Mouse (Mus musculus): ENCODE data around the gene Cntnap2. TPM values are rescaled to one million over a fixed set of nuclear protein-coding genes. Genes with fewer than 3 reads are reported as not detected.

Cntnap2 gene
- polyA plus RNA-seq, 1 experiment from 2014 or later = 5.7 TPM

DNA sequence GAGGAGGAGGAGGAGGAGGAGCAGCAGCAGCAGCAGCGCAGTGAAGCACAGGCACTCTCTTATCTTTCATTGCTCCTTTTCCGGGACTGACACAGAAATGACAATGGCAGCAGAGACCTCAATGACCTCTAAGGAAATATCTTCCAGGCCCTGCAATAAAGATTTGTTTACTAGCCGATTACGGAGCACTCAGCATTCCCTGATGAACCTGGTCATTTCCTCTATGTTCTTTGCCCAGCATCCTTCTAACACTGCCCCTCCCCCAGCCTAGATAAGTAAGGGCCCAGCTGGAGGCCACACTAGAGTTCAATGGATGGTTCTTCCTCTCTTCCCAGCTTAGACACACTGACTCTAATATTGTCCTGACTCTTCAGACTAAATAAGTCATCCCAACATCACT lies 2270.1 kb downstream of the Cntnap2 start:
- no peak overlapping the region for H3K4me3 ChIP-seq
- no peaks in the 10 kb centered on the region for H3K27me3 ChIP-seq
- H3K4me1 ChIP-seq = no peaks in the 10 kb centered on the region
- no peak for ATAC-seq (ENCODE audit: insufficient number of reproducible peaks, insufficient read depth, low FRiP score, low TSS enrichment)
- H3K27ac ChIP-seq = no peak overlapping the region
- no peaks in the 10 kb centered on the region for H3K36me3 ChIP-seq
- H3K9me3 ChIP-seq = no peaks in the 10 kb centered on the region
- 38% methylated on average over 4 of the region's 4 CpGs for WGBS
- H3K9ac ChIP-seq = no peak overlapping the region
- H3K4me2 ChIP-seq (replicated peaks) = no peak overlapping the region

DNA sequence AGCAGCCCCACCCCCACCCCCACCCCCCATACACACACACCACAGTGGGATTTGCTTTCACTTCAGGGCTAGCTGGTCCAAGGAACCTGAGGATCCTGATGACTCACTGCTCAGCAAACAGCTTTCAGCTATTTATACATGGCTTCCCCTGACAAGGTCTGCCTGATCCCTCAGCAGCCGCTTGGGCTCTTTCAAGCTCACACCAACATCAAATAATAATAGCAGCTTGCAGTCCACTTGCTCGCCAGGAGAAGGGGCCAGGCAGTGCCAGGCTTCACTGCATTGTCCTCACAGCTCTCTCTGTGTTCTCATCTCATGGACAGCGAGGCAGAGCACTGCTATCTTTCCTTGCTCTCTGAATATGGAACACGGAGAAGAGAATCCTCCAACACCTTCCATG lies 2273.9 kb downstream of the Cntnap2 start:
- Histone ChIP-seq H3K36me3 (no peaks in the 10 kb centered on the region), H3K9me3 (no peaks in the 10 kb centered on the region), H3K4me3 (no peak overlapping the region), H3K27ac (no peak overlapping the region), H3K9ac (no peak overlapping the region), H3K4me1 (no peaks in the 10 kb centered on the region), H3K4me2 (replicated peaks) (no peak overlapping the region), H3K27me3 (no peaks in the 10 kb centered on the region)
- ATAC-seq (ENCODE audit: insufficient number of reproducible peaks, insufficient read depth, low FRiP score, low TSS enrichment) = no peak
- WGBS = 67% methylated on average over 4 of the region's 4 CpGs

DNA sequence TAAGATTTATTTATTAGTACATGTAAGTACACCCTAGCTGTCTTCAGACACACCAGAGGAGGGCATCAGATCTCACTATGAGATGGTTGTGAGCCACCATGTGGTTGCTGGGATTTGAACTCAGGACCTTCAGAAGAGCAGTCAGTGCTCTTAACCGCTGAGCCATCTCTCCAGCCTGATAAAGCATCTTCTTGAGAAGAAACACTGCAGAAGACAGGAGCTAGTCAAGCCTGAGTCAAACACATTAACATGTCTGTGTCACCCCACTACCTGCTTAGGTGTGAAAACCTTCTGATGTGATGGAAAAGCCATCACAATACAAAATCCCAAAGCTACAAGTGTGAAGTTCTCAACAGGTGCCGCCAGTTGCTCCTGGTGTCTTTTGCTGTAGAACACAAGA lies 2275.2 kb downstream of the Cntnap2 start:
- Histone ChIP-seq H3K4me2 (replicated peaks) (no peak overlapping the region), H3K36me3 (no peaks in the 10 kb centered on the region), H3K4me1 (no peaks in the 10 kb centered on the region), H3K27ac (no peak overlapping the region), H3K9ac (no peak overlapping the region), H3K27me3 (no peaks in the 10 kb centered on the region), H3K9me3 (no peaks in the 10 kb centered on the region), H3K4me3 (no peak overlapping the region)
- WGBS = 87% methylated on average over 2 of the region's 2 CpGs
- no peak for ATAC-seq (ENCODE audit: insufficient number of reproducible peaks, insufficient read depth, low FRiP score, low TSS enrichment)

DNA sequence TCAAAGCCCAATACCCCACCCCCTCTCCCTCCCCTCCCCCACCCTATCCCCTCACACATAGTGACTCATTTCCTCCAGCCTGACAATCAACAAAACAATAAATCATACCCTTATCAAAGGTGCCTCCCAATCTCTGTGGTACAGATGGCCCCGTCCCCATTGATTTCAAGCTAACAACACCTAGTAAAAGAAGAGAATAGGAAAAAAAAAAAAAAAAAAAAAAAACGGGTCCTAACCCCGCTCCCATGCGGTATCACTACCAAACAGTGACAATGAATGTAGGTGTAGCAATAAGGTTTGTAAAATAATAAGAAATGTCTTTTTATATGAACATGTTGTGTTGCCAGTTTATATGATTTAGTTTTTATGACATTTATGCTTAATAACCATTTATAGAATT lies 2278.1 kb downstream of the Cntnap2 start:
- Histone ChIP-seq H3K4me3 (no peak overlapping the region), H3K4me1 (no peaks in the 10 kb centered on the region), H3K36me3 (no peaks in the 10 kb centered on the region), H3K27me3 (no peaks in the 10 kb centered on the region), H3K4me2 (replicated peaks) (no peak overlapping the region), H3K27ac (no peak overlapping the region), H3K9ac (no peak overlapping the region), H3K9me3 (no peaks in the 10 kb centered on the region)
- 91% methylated on average over 4 of the region's 4 CpGs for WGBS
- no peak for ATAC-seq (ENCODE audit: insufficient number of reproducible peaks, insufficient read depth, low FRiP score, low TSS enrichment)

DNA sequence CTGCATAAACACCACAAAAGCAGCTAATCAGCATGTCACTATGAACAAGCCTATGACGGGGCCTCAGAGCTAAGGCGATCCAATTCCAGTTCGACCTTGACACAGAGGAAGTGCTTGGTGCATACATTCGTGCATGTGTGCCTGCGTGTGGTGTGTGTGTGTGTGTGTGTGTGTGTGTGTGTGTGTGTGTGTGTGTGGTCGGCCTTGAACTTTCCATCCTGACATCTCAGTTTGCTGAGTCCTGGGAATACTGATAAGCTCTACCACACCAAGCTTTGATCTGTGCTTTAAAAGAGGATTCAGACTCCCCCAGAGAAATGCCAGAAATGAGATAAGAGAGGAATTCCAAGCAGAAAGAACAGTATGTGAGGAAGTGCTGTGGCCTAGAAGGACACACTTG lies 2279.0 kb downstream of the Cntnap2 start:
- no peak overlapping the region for H3K9ac ChIP-seq
- no peak overlapping the region for H3K4me2 ChIP-seq (replicated peaks)
- no peaks in the 10 kb centered on the region for H3K36me3 ChIP-seq
- no peaks in the 10 kb centered on the region for H3K27me3 ChIP-seq
- no peak for ATAC-seq (ENCODE audit: insufficient number of reproducible peaks, insufficient read depth, low FRiP score, low TSS enrichment)
- H3K27ac ChIP-seq = no peak overlapping the region
- 78% methylated on average over 6 of the region's 6 CpGs for WGBS
- H3K4me1 ChIP-seq = no peaks in the 10 kb centered on the region
- no peaks in the 10 kb centered on the region for H3K9me3 ChIP-seq
- no peak overlapping the region for H3K4me3 ChIP-seq

DNA sequence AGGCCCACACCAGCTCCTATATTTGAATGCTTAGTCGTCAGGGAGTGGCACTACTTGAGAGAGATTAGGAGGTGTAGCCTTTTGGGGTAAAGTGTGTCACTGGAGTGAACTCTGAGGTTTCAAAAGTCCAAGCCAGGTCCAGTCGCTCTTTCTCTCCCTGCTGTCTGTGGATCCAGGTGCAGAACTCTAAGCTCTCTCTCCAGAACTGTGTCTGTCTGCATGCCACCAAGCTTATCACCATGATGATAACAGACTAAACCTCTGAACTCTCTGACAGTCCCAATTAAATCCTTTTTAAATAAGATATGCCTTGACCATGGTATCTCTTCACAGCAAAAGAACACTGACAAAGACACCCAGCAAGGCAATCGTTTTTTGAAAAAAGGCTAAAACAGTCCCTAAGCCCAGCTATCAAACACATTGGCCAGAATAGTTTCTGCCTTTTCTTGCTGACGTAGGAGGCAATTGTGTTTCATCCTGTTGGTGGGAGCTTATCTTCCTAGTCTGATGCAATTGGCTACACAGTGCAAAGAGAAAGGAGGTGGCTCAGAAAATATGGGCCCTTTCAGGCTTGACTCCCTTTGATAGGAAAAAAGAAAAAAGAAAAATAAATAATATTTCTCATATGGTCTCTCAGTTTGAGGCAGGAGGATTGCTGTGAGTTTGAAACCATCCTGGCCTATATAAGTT lies 2281.8 kb downstream of the Cntnap2 start:
- Histone ChIP-seq H3K36me3 (no peaks in the 10 kb centered on the region), H3K4me2 (replicated peaks) (no peak overlapping the region), H3K4me3 (no peak overlapping the region), H3K27me3 (no peaks in the 10 kb centered on the region), H3K27ac (no peak overlapping the region), H3K9me3 (no peaks in the 10 kb centered on the region), H3K9ac (no peak overlapping the region), H3K4me1 (no peaks in the 10 kb centered on the region)
- no peak for ATAC-seq (ENCODE audit: insufficient number of reproducible peaks, insufficient read depth, low FRiP score, low TSS enrichment)
- WGBS = 80% methylated on average over 4 of the region's 4 CpGs

DNA sequence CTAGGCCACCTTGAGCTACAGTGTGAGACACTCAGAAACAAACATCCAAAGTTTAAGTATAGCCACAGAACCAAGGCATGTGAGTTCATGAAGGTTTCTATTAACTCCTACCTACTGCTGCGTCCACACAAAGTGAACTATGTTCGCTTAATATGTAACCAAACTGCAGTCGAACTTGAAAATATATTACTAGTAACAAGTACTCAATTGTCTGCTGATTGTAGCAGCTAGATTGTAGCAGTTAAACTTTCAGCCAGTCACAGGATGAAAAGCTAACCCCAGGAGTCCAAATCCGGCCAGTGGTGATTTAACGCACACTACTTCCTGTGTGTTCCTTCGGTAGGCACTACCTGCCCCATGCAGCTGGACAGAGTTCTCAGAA lies 2282.3 kb downstream of the Cntnap2 start:
- ATAC-seq (ENCODE audit: insufficient number of reproducible peaks, insufficient read depth, low FRiP score, low TSS enrichment) = no peak
- H3K36me3 ChIP-seq = no peaks in the 10 kb centered on the region
- H3K27ac ChIP-seq = no peak overlapping the region
- no peak overlapping the region for H3K9ac ChIP-seq
- H3K27me3 ChIP-seq = no peaks in the 10 kb centered on the region
- no peak overlapping the region for H3K4me3 ChIP-seq
- WGBS = 66% methylated on average over 6 of the region's 6 CpGs
- no peak overlapping the region for H3K4me2 ChIP-seq (replicated peaks)
- H3K4me1 ChIP-seq = no peaks in the 10 kb centered on the region
- no peaks in the 10 kb centered on the region for H3K9me3 ChIP-seq

DNA sequence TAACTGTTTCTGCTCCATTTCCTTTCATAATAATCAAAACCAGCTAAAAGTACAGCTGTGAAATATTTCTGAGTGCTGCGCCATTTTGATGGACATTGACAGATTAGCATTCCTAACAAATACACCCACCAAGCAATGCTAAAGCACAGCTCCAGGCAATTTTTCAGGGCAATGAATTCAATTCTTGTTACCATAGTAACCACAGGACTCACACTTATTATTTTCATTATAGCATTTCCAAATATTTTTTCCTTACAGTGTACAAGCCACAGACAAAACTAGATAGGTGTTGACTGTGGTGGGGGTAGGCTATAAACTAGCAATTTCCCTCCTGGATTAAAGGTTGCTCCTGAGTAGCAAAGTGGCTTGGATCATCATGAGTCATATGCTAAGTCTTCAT lies 2284.1 kb downstream of the Cntnap2 start:
- H3K4me1 ChIP-seq = no peaks in the 10 kb centered on the region
- 58% methylated on average over 1 of the region's 1 CpGs for WGBS
- no peak for ATAC-seq (ENCODE audit: insufficient number of reproducible peaks, insufficient read depth, low FRiP score, low TSS enrichment)
- no peaks in the 10 kb centered on the region for H3K36me3 ChIP-seq
- no peak overlapping the region for H3K9ac ChIP-seq
- no peak overlapping the region for H3K27ac ChIP-seq
- no peak overlapping the region for H3K4me2 ChIP-seq (replicated peaks)
- no peaks in the 10 kb centered on the region for H3K27me3 ChIP-seq
- H3K4me3 ChIP-seq = no peak overlapping the region
- no peaks in the 10 kb centered on the region for H3K9me3 ChIP-seq

DNA sequence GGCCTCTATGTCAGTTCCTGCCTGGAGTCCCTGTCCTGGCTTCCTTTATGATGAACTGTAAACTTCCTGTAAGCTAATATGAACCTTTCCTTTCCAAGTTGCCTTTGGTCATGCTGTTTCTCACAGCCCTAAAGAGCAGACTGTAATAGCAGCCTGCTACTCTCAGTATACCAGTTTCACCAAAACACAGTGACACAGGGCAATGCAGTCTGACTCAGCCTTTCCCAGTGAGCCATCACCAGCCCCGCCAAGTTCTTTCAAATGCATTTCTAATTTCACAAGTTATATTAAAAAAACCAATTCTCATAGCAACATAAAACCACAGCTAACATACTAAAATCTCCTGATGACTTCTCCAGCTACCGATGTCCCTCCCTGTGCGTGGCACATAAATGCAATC lies 2285.5 kb downstream of the Cntnap2 start:
- H3K36me3 ChIP-seq = no peaks in the 10 kb centered on the region
- H3K9ac ChIP-seq = no peak overlapping the region
- no peaks in the 10 kb centered on the region for H3K9me3 ChIP-seq
- no peak overlapping the region for H3K27ac ChIP-seq
- H3K4me1 ChIP-seq = no peaks in the 10 kb centered on the region
- WGBS = 79% methylated on average over 3 of the region's 3 CpGs
- no peak overlapping the region for H3K4me3 ChIP-seq
- no peaks in the 10 kb centered on the region for H3K27me3 ChIP-seq
- no peak overlapping the region for H3K4me2 ChIP-seq (replicated peaks)
- ATAC-seq (ENCODE audit: insufficient number of reproducible peaks, insufficient read depth, low FRiP score, low TSS enrichment) = no peak

DNA sequence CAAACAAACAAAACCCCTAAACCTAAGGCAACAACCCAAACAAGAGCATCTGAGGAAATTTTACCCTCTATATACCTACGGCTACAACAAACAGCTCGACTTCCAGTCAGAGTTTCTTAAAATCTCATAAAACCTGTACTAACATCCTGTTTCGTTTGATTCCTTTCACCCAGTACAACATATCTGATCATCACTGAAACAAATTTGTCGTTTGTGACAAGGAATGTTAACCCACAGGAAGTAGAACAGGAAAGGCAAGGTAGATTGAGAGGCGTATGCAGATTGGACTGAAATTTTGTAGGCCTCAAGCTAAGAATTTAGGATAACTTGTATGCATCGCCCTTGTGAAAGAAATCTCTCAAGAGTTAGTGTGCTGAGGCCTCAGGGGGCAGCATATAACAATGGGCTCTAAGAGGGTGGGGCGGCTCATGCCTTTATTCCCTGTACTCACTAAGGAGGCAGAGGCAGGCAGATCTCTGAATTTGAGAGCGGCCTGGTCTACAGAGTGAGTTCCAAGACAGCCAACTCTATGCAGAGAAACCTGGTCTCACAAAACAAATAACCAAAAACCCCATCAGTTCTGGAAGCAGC lies 2291.0 kb downstream of the Cntnap2 start:
- Histone ChIP-seq H3K4me1 (no peaks in the 10 kb centered on the region), H3K9ac (no peak overlapping the region), H3K4me3 (no peak overlapping the region), H3K36me3 (no peaks in the 10 kb centered on the region), H3K27ac (no peak overlapping the region), H3K4me2 (replicated peaks) (no peak overlapping the region), H3K9me3 (no peaks in the 10 kb centered on the region), H3K27me3 (no peaks in the 10 kb centered on the region)
- 88% methylated on average over 8 of the region's 8 CpGs for WGBS
- ATAC-seq (ENCODE audit: insufficient number of reproducible peaks, insufficient read depth, low FRiP score, low TSS enrichment) = no peak

Data from embryonic facial prominence, embryonic 12.5 days (tissue).